Mouse (Mus musculus): Measurements from ENCODE around the gene Prss35.

The Prss35 gene

GRCm38 (mm10) chr9:86742959-86743911 lies at the start of gene Prss35:
Gene Prss35, plus strand, starts transcription at chr9:86743649.
- no peak for DNase-seq (ENCODE audit: low read depth, low spot score)

- no peak for DNase-seq (ENCODE audit: low read depth, low spot score)
Observed at GRCm38 (mm10) chr9:86693935-86694334, 49.5 kb upstream of the Prss35 start.

- no peak for DNase-seq (ENCODE audit: low read depth, low spot score)
Observed at GRCm38 (mm10) chr9:86694644-86695043, 48.8 kb upstream of the Prss35 start.

- no peak for DNase-seq (ENCODE audit: low read depth, low spot score)
Observed at GRCm38 (mm10) chr9:86695199-86695817, 48.1 kb upstream of the Prss35 start.

- peak; percentile 11 for DNase-seq (ENCODE audit: low read depth, low spot score)
Observed at GRCm38 (mm10) chr9:86695818-86696261, 47.6 kb upstream of the Prss35 start, which contains the start of gene Me1. Gene Me1, minus strand, starts transcription at chr9:86695953.

- DNase-seq (ENCODE audit: low read depth, low spot score) = no peak
Observed at GRCm38 (mm10) chr9:86701264-86701663, 42.2 kb upstream of the Prss35 start.

GRCm38 (mm10) chr9:86701844-86702243 lies 41.6 kb upstream of the Prss35 start:
- no peak for DNase-seq (ENCODE audit: low read depth, low spot score)

GRCm38 (mm10) chr9:86707431-86707830 lies 36.0 kb upstream of the Prss35 start:
- no peak for DNase-seq (ENCODE audit: low read depth, low spot score)

GRCm38 (mm10) chr9:86708921-86709320 lies 34.5 kb upstream of the Prss35 start:
- DNase-seq (ENCODE audit: low read depth, low spot score) = no peak

GRCm38 (mm10) chr9:86710091-86710634 lies 33.3 kb upstream of the Prss35 start:
- DNase-seq (ENCODE audit: low read depth, low spot score) = no peak

GRCm38 (mm10) chr9:86712648-86713047 lies 30.8 kb upstream of the Prss35 start:
- DNase-seq (ENCODE audit: low read depth, low spot score) = no peak

GRCm38 (mm10) chr9:86714089-86714488 lies 29.4 kb upstream of the Prss35 start:
- no peak for DNase-seq (ENCODE audit: low read depth, low spot score)

- DNase-seq (ENCODE audit: low read depth, low spot score) = no peak
Observed at GRCm38 (mm10) chr9:86716540-86716939, 26.9 kb upstream of the Prss35 start.

GRCm38 (mm10) chr9:86717119-86717518 lies 26.3 kb upstream of the Prss35 start:
- DNase-seq (ENCODE audit: low read depth, low spot score) = no peak

- no peak for DNase-seq (ENCODE audit: low read depth, low spot score)
Observed at GRCm38 (mm10) chr9:86720227-86720626, 23.2 kb upstream of the Prss35 start.

GRCm38 (mm10) chr9:86720794-86721193 lies 22.7 kb upstream of the Prss35 start:
- DNase-seq (ENCODE audit: low read depth, low spot score) = no peak

- DNase-seq (ENCODE audit: low read depth, low spot score) = no peak
Observed at GRCm38 (mm10) chr9:86725066-86725465, 18.4 kb upstream of the Prss35 start.

- DNase-seq (ENCODE audit: low read depth, low spot score) = no peak
Observed at GRCm38 (mm10) chr9:86725604-86726380, 17.7 kb upstream of the Prss35 start.

GRCm38 (mm10) chr9:86726381-86726720 lies 17.1 kb upstream of the Prss35 start:
- no peak for DNase-seq (ENCODE audit: low read depth, low spot score)

- DNase-seq (ENCODE audit: low read depth, low spot score) = no peak
Observed at GRCm38 (mm10) chr9:86728214-86728814, 15.1 kb upstream of the Prss35 start.

- DNase-seq (ENCODE audit: low read depth, low spot score) = no peak
Observed at GRCm38 (mm10) chr9:86729084-86729483, 14.4 kb upstream of the Prss35 start.

Measured in CD4-positive, CD25-positive, alpha-beta regulatory T cell, adult 2 months (primary cell).